Mouse (Mus musculus): ENCODE data around the gene Hoxb8. TPM values are rescaled to one million over a fixed set of nuclear protein-coding genes. Genes with fewer than 3 reads are reported as not detected.
A peak's percentile ranks its signal among the peaks of the same experiment; 100 is the strongest.

The Hoxb8 gene
- polyA plus RNA-seq, 2 experiments, result 0.43 to 2.1 TPM

DNA sequence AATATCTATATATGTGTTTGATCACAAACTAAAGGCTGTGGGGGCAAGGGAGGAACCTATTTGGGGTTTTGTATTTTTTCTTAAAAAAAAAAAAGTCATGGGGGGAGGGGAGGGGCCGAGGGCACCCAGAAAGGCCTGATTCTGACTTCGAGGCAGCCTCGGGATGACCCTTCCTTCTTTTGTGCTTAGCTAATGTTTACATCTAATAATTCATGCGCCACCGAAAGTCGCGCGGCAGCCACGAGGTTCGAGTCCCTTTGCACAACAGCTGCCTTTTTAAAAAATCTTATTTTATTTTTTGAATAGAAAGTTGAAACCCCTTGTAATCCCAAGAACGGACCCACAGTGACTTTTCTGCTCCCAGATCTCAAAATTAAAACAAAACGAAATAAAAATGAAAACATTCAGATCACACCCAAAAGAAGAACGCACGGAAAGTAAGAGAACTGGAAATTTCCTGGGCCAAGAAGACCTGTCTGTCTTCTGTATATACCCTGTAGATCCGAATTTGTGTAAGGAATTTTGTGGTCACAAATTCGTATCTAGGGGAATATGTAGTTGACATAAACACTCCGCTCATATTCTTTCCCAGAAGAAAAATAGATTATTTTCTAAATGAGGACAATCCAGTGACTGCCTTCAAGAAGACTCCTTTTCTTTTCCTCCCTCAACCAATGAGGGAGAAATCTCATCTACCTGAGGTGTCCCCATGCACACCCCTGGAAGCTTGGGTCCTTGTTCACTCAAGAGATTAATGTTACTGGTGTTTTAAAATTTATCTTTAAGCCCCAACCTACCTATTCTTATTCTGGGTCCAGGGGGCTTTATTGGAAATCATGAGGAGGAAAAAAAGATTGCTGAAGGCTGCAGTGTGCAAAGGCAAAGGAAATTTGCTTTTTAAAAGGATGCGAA lies 35.2 kb downstream of the Hoxb8 start:
- Histone ChIP-seq H3K4me3 (replicated peaks; ENCODE audit: low read length) (no peak overlapping the region), H3K9ac (ENCODE audit: low read depth, low read length, severe bottlenecking) (no peak overlapping the region), H3K9me3 (ENCODE audit: control insufficient read depth, low read length) (no peaks in the 10 kb centered on the region), H3K27ac (replicated peaks; ENCODE audit: low read depth, low read length) (no peak overlapping the region), H3K27me3 (ENCODE audit: control insufficient read depth, insufficient read depth, low read length) (peaks cover 100% of the 10 kb centered on the region), H3K4me2 (replicated peaks; ENCODE audit: low read depth, low read length, severe bottlenecking) (no peak overlapping the region), H3K4me1 (ENCODE audit: control insufficient read depth, insufficient read depth, low read length) (peaks cover 5% of the 10 kb centered on the region), H3K36me3 (ENCODE audit: control insufficient read depth, insufficient read depth, low read length) (no peaks in the 10 kb centered on the region)
- no peak for DNase-seq (ENCODE audit: low spot score)
- no peak for TF ChIP-seq POLR2A (IDR thresholded peaks at IDR 0.05; ENCODE audit: borderline replicate concordance, extremely low read depth, insufficient read depth, insufficient read length)
- no peak for ATAC-seq (ENCODE audit: low FRiP score, low read depth)
- WGBS, result 9% methylated on average over 18 of the region's 18 CpGs

DNA sequence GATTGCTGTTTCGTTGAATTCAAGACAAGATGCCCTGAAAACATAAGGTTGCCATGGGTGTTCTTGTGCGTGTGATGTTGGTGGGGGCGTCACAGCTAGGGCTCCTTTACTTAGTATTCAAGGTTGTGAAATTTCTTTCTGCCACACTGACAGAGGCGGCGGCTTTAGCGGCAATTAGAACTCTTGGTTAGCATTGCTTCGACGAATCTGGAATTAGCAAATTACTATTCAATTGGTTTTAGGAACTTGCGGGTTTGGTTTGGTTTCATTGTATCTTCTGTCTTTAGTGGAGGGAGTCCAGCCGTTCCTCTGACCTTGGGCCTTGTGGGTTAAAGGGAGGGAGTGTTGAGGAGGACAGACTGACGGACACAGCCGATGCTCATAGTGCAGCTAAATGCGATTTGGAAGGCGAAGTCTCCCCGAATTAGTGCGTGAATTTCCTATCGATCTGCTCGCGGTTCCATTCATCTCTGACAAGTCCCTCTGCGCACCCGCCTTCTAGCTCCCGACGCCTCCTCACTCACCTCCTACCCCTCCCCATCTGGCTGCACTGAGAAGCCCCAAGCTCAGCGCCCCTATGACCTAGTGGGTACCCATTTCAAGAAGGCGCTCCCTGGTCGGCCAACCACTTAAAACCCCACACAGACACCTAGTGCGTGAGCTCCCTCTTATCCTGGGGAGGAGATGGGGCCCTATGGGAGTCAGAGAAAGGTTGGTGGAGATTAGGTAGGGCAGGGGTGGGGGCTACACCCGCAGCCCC lies 36.1 kb downstream of the Hoxb8 start, which contains the start of gene Hoxb4:
Gene Hoxb4 (plus strand): TSS at position 660 of the 760 bp plus-strand sequence.
- no peak within 1 kb of the TSS; the same call in 1 of the 2 replicates for H3K27ac ChIP-seq (replicated peaks; ENCODE audit: low read depth, low read length)
- H3K36me3 ChIP-seq (ENCODE audit: control insufficient read depth, insufficient read depth, low read length), result no peaks in the 10 kb centered on the region
- DNase-seq (ENCODE audit: low spot score) (no peak), ATAC-seq (ENCODE audit: low FRiP score, low read depth) (no peak)
- H3K9ac ChIP-seq (ENCODE audit: low read depth, low read length, severe bottlenecking), result no peak within 1 kb of the TSS
- peak within 1 kb of the TSS; percentile 43 for H3K4me2 ChIP-seq (replicated peaks; ENCODE audit: low read depth, low read length, severe bottlenecking)
- H3K9me3 ChIP-seq (ENCODE audit: control insufficient read depth, low read length), result no peaks in the 10 kb centered on the region
- no peak for TF ChIP-seq POLR2A (IDR thresholded peaks at IDR 0.05; ENCODE audit: borderline replicate concordance, extremely low read depth, insufficient read depth, insufficient read length)
- peaks cover 100% of the 10 kb centered on the region for H3K27me3 ChIP-seq (ENCODE audit: control insufficient read depth, insufficient read depth, low read length)
- WGBS, result 3% methylated on average over 28 of the region's 28 CpGs
- peaks cover 5% of the 10 kb centered on the region for H3K4me1 ChIP-seq (ENCODE audit: control insufficient read depth, insufficient read depth, low read length)
- H3K4me3 ChIP-seq (replicated peaks; ENCODE audit: low read length), result peak within 1 kb of the TSS; percentile 34

DNA sequence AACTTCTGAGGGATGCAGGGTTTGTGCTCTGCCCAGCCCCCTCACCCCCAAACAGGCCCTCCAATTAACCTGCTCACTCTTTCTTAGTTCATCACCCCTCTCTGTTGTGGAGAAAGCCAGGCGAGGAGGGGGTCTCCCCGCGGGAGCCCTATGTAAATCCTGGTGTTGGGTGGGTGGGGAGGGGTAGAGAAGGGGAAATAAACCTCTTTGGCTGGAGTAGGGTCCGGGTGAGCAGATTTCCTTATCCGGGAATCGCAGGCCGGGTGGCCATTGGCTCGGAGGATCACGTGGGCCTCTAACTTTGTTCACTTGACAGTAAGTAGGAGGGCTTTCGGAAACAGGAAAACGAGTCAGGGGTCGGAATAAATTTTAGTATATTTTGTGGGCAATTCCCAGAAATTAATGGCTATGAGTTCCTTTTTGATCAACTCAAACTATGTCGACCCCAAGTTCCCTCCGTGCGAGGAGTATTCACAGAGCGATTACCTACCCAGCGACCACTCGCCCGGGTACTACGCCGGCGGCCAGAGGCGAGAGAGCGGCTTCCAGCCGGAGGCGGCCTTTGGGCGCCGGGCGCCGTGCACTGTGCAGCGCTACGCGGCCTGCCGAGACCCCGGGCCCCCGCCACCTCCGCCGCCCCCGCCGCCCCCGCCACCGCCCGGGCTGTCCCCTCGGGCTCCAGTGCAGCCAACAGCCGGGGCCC lies 36.8 kb downstream of the Hoxb8 start:
- no peak for TF ChIP-seq POLR2A (IDR thresholded peaks at IDR 0.05; ENCODE audit: borderline replicate concordance, extremely low read depth, insufficient read depth, insufficient read length)
- Histone ChIP-seq H3K36me3 (ENCODE audit: control insufficient read depth, insufficient read depth, low read length) (no peaks in the 10 kb centered on the region), H3K9ac (ENCODE audit: low read depth, low read length, severe bottlenecking) (no peak overlapping the region), H3K9me3 (ENCODE audit: control insufficient read depth, low read length) (no peaks in the 10 kb centered on the region), H3K27ac (replicated peaks; ENCODE audit: low read depth, low read length) (no peak overlapping the region; the same call in 1 of the 2 replicates), H3K27me3 (ENCODE audit: control insufficient read depth, insufficient read depth, low read length) (peaks cover 98% of the 10 kb centered on the region), H3K4me3 (replicated peaks; ENCODE audit: low read length) (peak overlapping the region; percentile 34), H3K4me1 (ENCODE audit: control insufficient read depth, insufficient read depth, low read length) (peaks cover 5% of the 10 kb centered on the region), H3K4me2 (replicated peaks; ENCODE audit: low read depth, low read length, severe bottlenecking) (peak overlapping the region; percentile 43)
- ATAC-seq (ENCODE audit: low FRiP score, low read depth) (0 out of 2 replicates have a peak, but pooled peaks have one; percentile 56), DNase-seq (ENCODE audit: low spot score) (peak; percentile 64)
- WGBS, result under 1% methylated on average over 35 of the region's 45 CpGs

DNA sequence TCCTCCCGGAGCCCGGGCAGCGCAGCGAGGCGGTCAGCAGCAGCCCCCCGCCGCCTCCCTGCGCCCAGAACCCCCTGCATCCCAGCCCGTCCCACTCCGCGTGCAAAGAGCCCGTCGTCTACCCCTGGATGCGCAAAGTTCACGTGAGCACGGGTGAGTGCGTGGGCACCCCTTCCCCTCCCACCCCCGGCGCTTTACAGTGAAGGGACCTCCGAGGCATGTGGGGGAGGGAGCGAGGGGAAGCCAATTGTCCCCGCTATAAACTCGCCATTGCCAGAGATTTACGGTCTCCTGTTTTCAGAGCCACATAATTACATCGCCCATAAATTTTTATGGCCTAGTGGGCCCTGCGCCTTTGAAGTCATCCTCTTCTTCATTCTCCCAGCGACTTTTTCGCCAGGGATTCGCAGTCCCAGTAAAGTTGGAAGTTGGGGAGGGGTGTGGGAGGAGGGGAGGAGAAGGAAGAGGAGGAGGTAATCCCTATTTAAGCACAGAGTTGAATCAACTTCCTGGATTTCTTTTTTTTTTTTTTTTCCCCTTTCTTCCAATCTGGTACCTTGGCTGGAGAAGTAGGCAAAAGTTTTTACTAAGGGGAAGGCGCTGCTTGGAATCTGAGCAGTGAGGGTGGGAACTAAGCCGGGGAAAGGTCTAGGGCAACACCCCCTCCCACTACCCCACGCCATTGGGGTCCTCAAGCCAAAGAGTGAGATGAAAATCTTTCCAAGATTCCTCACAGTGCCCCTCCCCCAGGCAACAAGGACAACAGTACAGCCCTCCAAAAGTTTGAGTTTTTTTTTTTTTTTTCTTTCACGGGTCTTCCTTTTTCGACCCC lies 37.6 kb downstream of the Hoxb8 start:
- under 1% methylated on average over 21 of the region's 34 CpGs for WGBS
- Histone ChIP-seq H3K4me1 (ENCODE audit: control insufficient read depth, insufficient read depth, low read length) (peaks cover 5% of the 10 kb centered on the region), H3K9ac (ENCODE audit: low read depth, low read length, severe bottlenecking) (no peak overlapping the region), H3K27me3 (ENCODE audit: control insufficient read depth, insufficient read depth, low read length) (peaks cover 98% of the 10 kb centered on the region), H3K9me3 (ENCODE audit: control insufficient read depth, low read length) (no peaks in the 10 kb centered on the region), H3K4me2 (replicated peaks; ENCODE audit: low read depth, low read length, severe bottlenecking) (peak overlapping the region; percentile 43), H3K36me3 (ENCODE audit: control insufficient read depth, insufficient read depth, low read length) (no peaks in the 10 kb centered on the region), H3K27ac (replicated peaks; ENCODE audit: low read depth, low read length) (no peak overlapping the region; the same call in 1 of the 2 replicates), H3K4me3 (replicated peaks; ENCODE audit: low read length) (peak overlapping the region; percentile 34)
- ATAC-seq (ENCODE audit: low FRiP score, low read depth), result no peak
- DNase-seq (ENCODE audit: low spot score), result no peak
- no peak for TF ChIP-seq POLR2A (IDR thresholded peaks at IDR 0.05; ENCODE audit: borderline replicate concordance, extremely low read depth, insufficient read depth, insufficient read length)

Measured in limb, embryonic 14.5 days (tissue).